Mouse (Mus musculus) embryonic facial prominence, embryonic 11.5 days (tissue): ENCODE measurements at regions not wholly inside any gene's neighbourhood (a gene's known extent, or its start where the extent isn't known, plus 50 kb on each side); places are given as distances from the start of the nearest gene placed in this dataset.
A peak's percentile ranks its signal among the peaks of the same experiment; 100 is the strongest.

Experiments used
- ATAC-seq: fragments of 200-750 bp; cut with Nextera tagmentation; replicated peaks from 2 replicates; pipeline ENCODE4 v1.8.0; 2017; ENCODE audit warnings: low read depth; ENCODE audit not compliant: insufficient number of reproducible peaks, low FRiP score, low TSS enrichment
- DNase-seq: peaks from one replicate; pipeline ENCODE4 v3.0.0-alpha.2; 2015; ENCODE audit warnings: low spot score
- H3K27ac ChIP-seq: fragments of 300-500 bp; sonication (generic); replicated peaks from 2 replicates; pipeline ENCODE4 v1.5.1; 2014; ENCODE audit warnings: mild to moderate bottlenecking, low read depth, low read length, control low read depth
- H3K27me3 ChIP-seq: fragments of 300-500 bp; sonication (generic); 2 replicates; pipeline ENCODE4 v1.6.1; 2014; ENCODE audit warnings: mild to moderate bottlenecking, low read length, moderate library complexity, mixed read lengths; ENCODE audit not compliant: control insufficient read depth, insufficient read depth
- H3K36me3 ChIP-seq: fragments of 300-500 bp; sonication (generic); replicated peaks from 2 replicates; pipeline ENCODE4 v1.6.1; 2014; ENCODE audit warnings: low read depth, mild to moderate bottlenecking, low read length, moderate library complexity, mixed read lengths; ENCODE audit not compliant: control insufficient read depth, insufficient read depth
- H3K4me1 ChIP-seq: fragments of 300-500 bp; sonication (generic); 2 replicates; pipeline ENCODE4 v1.6.1; 2014; ENCODE audit warnings: low read length, mixed read lengths; ENCODE audit not compliant: control insufficient read depth, insufficient read depth
- H3K4me2 ChIP-seq: fragments of 300-500 bp; sonication (generic); 2 replicates; pipeline ENCODE4 v1.6.1; 2014; ENCODE audit warnings: low read depth, mild to moderate bottlenecking, control low read depth, low read length, moderate library complexity
- H3K4me3 ChIP-seq: fragments of 300-500 bp; sonication (generic); 2 replicates; pipeline ENCODE4 v1.5.1; 2014; ENCODE audit warnings: low read depth, low read length, control low read depth
- H3K9ac ChIP-seq: fragments of 300-500 bp; sonication (generic); replicated peaks from 2 replicates; pipeline ENCODE4 v1.6.1; 2014; ENCODE audit warnings: mild to moderate bottlenecking, control low read depth, low read length
- H3K9me3 ChIP-seq: fragments of 300-500 bp; sonication (generic); replicated peaks from 2 replicates; pipeline ENCODE4 v1.6.1; 2016; ENCODE audit warnings: mild to moderate bottlenecking, low read length, inconsistent platforms, mixed read lengths; ENCODE audit not compliant: control insufficient read depth
- WGBS: fragments of 180-500 bp; shearing (Covaris S2); extraction: QIAGEN DNeasy Blood & Tissue Kit; methylation state at CpG from one replicate; pipeline ENCODE4 v1.1.7; 2014; 5-methylcytosine and 5-hydroxymethylcytosine counted together

GRCm38 (mm10) chr3:63562532-63562931 lies 78.9 kb upstream of the Gm34302 start:
- Histone ChIP-seq H3K4me2 (no peak overlapping the region), H3K27me3 (no peaks in the 10 kb centered on the region), H3K4me1 (no peaks in the 10 kb centered on the region; the same call in 1 of the 2 replicates), H3K4me3 (no peak overlapping the region), H3K9ac (no peak overlapping the region), H3K36me3 (no peaks in the 10 kb centered on the region), H3K27ac (no peak overlapping the region), H3K9me3 (no peaks in the 10 kb centered on the region)
- ATAC-seq, result no peak
- no peak for DNase-seq

GRCm38 (mm10) chr3:63560745-63561151 lies 77.1 kb upstream of the Gm34302 start:
- Histone ChIP-seq H3K4me3 (no peak overlapping the region), H3K27me3 (no peaks in the 10 kb centered on the region), H3K27ac (no peak overlapping the region), H3K36me3 (no peaks in the 10 kb centered on the region), H3K4me1 (no peaks in the 10 kb centered on the region; the same call in 1 of the 2 replicates), H3K4me2 (no peak overlapping the region), H3K9me3 (no peaks in the 10 kb centered on the region), H3K9ac (no peak overlapping the region)
- ATAC-seq (no peak), DNase-seq (no peak)
- WGBS, result 79% methylated on average over 4 of the region's 4 CpGs

- no peak overlapping the region for H3K4me3 ChIP-seq
- no peak overlapping the region for H3K9ac ChIP-seq
- H3K27ac ChIP-seq, result no peak overlapping the region
- WGBS, result 86% methylated on average over 1 of the region's 1 CpGs
- DNase-seq, result no peak
- H3K36me3 ChIP-seq, result no peaks in the 10 kb centered on the region
- no peaks in the 10 kb centered on the region for H3K9me3 ChIP-seq
- H3K4me1 ChIP-seq, result no peaks in the 10 kb centered on the region; the same call in 1 of the 2 replicates
- H3K4me2 ChIP-seq, result no peak overlapping the region
- no peak for ATAC-seq
- no peaks in the 10 kb centered on the region for H3K27me3 ChIP-seq
Observed at GRCm38 (mm10) chr3:63556741-63557140, 73.1 kb upstream of the Gm34302 start.

DNA sequence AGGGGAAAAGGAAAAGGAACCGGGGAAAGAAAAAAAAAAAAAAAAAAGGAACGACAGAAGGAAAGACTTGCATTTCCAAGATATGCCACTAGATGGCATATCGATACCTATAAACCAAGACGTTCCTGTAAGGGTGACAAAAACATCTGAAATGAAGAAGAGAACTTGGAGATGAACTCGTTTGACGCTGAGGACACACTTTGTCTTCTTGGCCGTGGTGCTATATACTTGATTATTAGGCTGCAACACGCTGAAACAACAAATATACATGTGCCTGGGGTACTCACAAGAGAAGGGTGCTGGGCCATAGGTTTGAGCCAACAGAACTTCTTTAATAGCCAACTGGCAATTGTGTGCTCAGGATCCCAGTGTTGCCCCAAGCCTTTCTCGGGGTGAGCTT lies 71.2 kb upstream of the Gm34302 start:
- DNase-seq, result peak; percentile 82
- no peaks in the 10 kb centered on the region; the same call in 1 of the 2 replicates for H3K4me1 ChIP-seq
- no peak overlapping the region for H3K9ac ChIP-seq
- WGBS, result 11% methylated on average over 9 of the region's 9 CpGs
- H3K27ac ChIP-seq, result no peak overlapping the region
- H3K36me3 ChIP-seq, result no peaks in the 10 kb centered on the region
- no peak overlapping the region for H3K4me3 ChIP-seq
- H3K4me2 ChIP-seq, result no peak overlapping the region
- ATAC-seq, result no peak
- no peaks in the 10 kb centered on the region for H3K27me3 ChIP-seq
- H3K9me3 ChIP-seq, result no peaks in the 10 kb centered on the region

DNA sequence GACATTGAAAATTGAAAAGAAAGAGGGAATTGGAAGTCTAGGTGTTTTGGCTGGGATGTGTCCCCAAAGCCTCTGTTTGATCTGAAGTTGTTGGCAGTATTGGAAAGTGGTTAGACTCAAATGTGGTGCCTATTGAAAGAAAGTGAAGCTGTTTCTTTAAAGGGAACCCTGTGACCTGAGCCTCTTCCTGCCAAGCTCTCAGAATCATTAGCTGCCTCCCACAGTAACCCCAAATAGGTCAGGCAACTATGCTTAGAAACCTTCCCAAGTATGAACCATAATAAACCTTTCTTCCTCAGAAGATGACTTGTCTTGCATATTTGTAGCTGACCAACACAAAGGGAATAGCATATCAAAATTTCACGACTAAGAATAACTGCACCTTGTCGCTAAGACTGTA lies 69.7 kb upstream of the Gm34302 start:
- H3K36me3 ChIP-seq, result no peaks in the 10 kb centered on the region
- no peaks in the 10 kb centered on the region for H3K4me1 ChIP-seq
- no peak overlapping the region for H3K4me2 ChIP-seq
- ATAC-seq (no peak), DNase-seq (no peak)
- H3K9ac ChIP-seq, result no peak overlapping the region
- WGBS, result 87% methylated on average over 2 of the region's 2 CpGs
- no peak overlapping the region for H3K4me3 ChIP-seq
- H3K9me3 ChIP-seq, result no peaks in the 10 kb centered on the region
- no peaks in the 10 kb centered on the region for H3K27me3 ChIP-seq
- H3K27ac ChIP-seq, result no peak overlapping the region

- no peaks in the 10 kb centered on the region for H3K9me3 ChIP-seq
- no peak overlapping the region for H3K4me2 ChIP-seq
- H3K27ac ChIP-seq, result no peak overlapping the region
- H3K27me3 ChIP-seq, result no peaks in the 10 kb centered on the region
- H3K4me1 ChIP-seq, result no peaks in the 10 kb centered on the region
- DNase-seq (peak; percentile 59), ATAC-seq (0 out of 2 replicates have a peak, but pooled peaks have one; percentile 50)
- H3K36me3 ChIP-seq, result no peaks in the 10 kb centered on the region
- H3K9ac ChIP-seq, result no peak overlapping the region
- H3K4me3 ChIP-seq, result no peak overlapping the region
- 57% methylated on average over 5 of the region's 5 CpGs for WGBS
Observed at GRCm38 (mm10) chr3:63551661-63552060, 68.0 kb upstream of the Gm34302 start.

GRCm38 (mm10) chr3:63542638-63543408 lies 59.1 kb upstream of the Gm34302 start:
- Histone ChIP-seq H3K27ac (no peak overlapping the region), H3K9ac (no peak overlapping the region), H3K4me3 (no peak overlapping the region), H3K27me3 (no peaks in the 10 kb centered on the region), H3K4me1 (no peaks in the 10 kb centered on the region), H3K4me2 (no peak overlapping the region), H3K36me3 (no peaks in the 10 kb centered on the region), H3K9me3 (no peaks in the 10 kb centered on the region)
- DNase-seq, result no peak
- 54% methylated on average over 4 of the region's 4 CpGs for WGBS
- no peak for ATAC-seq

DNA sequence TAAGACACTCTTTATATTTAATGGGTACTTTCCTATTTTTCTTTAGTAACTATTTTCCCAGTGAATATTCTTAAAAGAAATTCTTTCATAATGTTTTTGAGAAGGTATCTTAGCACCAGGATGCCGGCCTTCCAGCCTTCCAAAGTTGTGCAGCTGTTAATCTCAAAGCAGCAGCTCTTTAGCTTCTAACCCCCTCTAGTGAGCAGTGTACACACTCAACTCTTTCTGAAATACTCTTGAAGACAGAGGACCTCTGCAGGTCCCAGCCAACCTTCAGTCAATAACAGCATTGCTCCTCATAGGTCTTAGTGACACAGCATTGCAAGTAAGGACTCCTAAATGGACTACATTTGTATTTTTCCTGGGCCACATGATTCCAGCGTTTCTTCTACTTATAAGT lies 55.2 kb upstream of the Gm34302 start:
- Histone ChIP-seq H3K4me3 (no peak overlapping the region), H3K9me3 (no peaks in the 10 kb centered on the region), H3K9ac (no peak overlapping the region), H3K36me3 (no peaks in the 10 kb centered on the region), H3K27me3 (no peaks in the 10 kb centered on the region), H3K4me2 (no peak overlapping the region), H3K27ac (no peak overlapping the region), H3K4me1 (no peaks in the 10 kb centered on the region)
- DNase-seq, result no peak
- WGBS, result 69% methylated on average over 2 of the region's 2 CpGs
- no peak for ATAC-seq
